Mouse (Mus musculus) spleen, postnatal 14 days (tissue): ENCODE results near the gene Sh3bp4.

ENCODE experiments used
- DNase-seq, 2 experiments: peaks; one replicate each; pipeline ENCODE4 v3.0.0; 2021 to 2022; ENCODE audit warnings: low spot score in 2 of 2

Sh3bp4 gene

GRCm38 (mm10) chr1:89127163-89127562, 56.9 kb downstream of the Sh3bp4 start:
- DNase-seq = no peak

- DNase-seq = no peak
These were observed 60.2 kb downstream of the Sh3bp4 start for GRCm38 (mm10) chr1:89130429-89130828.

- no peak for DNase-seq
These were observed 60.9 kb downstream of the Sh3bp4 start for GRCm38 (mm10) chr1:89131018-89131540.

GRCm38 (mm10) chr1:89131707-89132106, 61.5 kb downstream of the Sh3bp4 start:
- DNase-seq = no peak

GRCm38 (mm10) chr1:89133266-89133665, 63.1 kb downstream of the Sh3bp4 start:
- DNase-seq = no peak

- no peak for DNase-seq
These were observed 63.5 kb downstream of the Sh3bp4 start for GRCm38 (mm10) chr1:89133717-89134116.

- no peak for DNase-seq
These were observed 66.0 kb downstream of the Sh3bp4 start for GRCm38 (mm10) chr1:89136089-89136811.

GRCm38 (mm10) chr1:89137086-89137816, 67.0 kb downstream of the Sh3bp4 start:
- no peak for DNase-seq

- DNase-seq = no peak
These were observed 68.1 kb downstream of the Sh3bp4 start for GRCm38 (mm10) chr1:89138316-89138715.

GRCm38 (mm10) chr1:89140113-89140512, 69.9 kb downstream of the Sh3bp4 start:
- DNase-seq = no peak

- DNase-seq = no peak
These were observed 80.9 kb downstream of the Sh3bp4 start for GRCm38 (mm10) chr1:89151071-89151470.

- DNase-seq = no peak
These were observed 82.4 kb downstream of the Sh3bp4 start for GRCm38 (mm10) chr1:89152576-89152975.

- no peak for DNase-seq
These were observed 83.0 kb downstream of the Sh3bp4 start for GRCm38 (mm10) chr1:89153203-89153602.

- DNase-seq = no peak
These were observed 93.3 kb downstream of the Sh3bp4 start for GRCm38 (mm10) chr1:89163483-89163882.

GRCm38 (mm10) chr1:89164281-89164680, 94.1 kb downstream of the Sh3bp4 start:
- no peak for DNase-seq

- no peak for DNase-seq
These were observed 94.5 kb downstream of the Sh3bp4 start for GRCm38 (mm10) chr1:89164685-89165084.

- DNase-seq = no peak
These were observed 96.6 kb downstream of the Sh3bp4 start for GRCm38 (mm10) chr1:89166814-89167249.

- no peak for DNase-seq
These were observed 101.1 kb downstream of the Sh3bp4 start for GRCm38 (mm10) chr1:89171275-89171767.

- no peak for DNase-seq
These were observed 104.4 kb downstream of the Sh3bp4 start for GRCm38 (mm10) chr1:89174621-89175020.

- DNase-seq = no peak
These were observed 105.1 kb downstream of the Sh3bp4 start for GRCm38 (mm10) chr1:89175355-89175754.

- no peak for DNase-seq
These were observed 113.1 kb downstream of the Sh3bp4 start for GRCm38 (mm10) chr1:89183261-89183831.

GRCm38 (mm10) chr1:89184111-89184785, 114.0 kb downstream of the Sh3bp4 start:
- DNase-seq = no peak
